ENCODE assay signal across 9 mouse cellular contexts in genomic region chr4:43394345-43394891, GRCm38 (mm10). TPM values are rescaled to one million over a fixed set of nuclear protein-coding genes. Genes with fewer than 3 reads are reported as not detected.
DNase-seq lines count a peak whose midpoint lies in the region; ATAC-seq and TF ChIP-seq lines count a peak whose summit lies in the region.
"Had no signal": no experiment of that assay in that cellular context is flagged by ENCODE, and none has a peak within 500 bp of the region (broad histone marks: within the 10 kb centered on the region; RNA-seq: fewer than 3 reads in every experiment).

No protein-coding gene starts in this region.

- H3K4me3 ChIP-seq in hindbrain, embryonic 16.5 days (ENCODE audit: low read length), result no peak overlapping the region
- no peak overlapping the region for H3K4me3 ChIP-seq in stomach, postnatal 0 days (ENCODE audit: low read depth, low read length)

- peak; percentile 97 for DNase-seq in 3T3-L1 (ENCODE audit: low read depth, low spot score)
- DNase-seq in adrenal gland, adult 8-10 months, result peak; percentile 87
- DNase-seq in gastrocnemius, adult 18-20 months (ENCODE audit: low spot score), result peak; percentile 89
- peak; percentile 92 to 94 for DNase-seq in lung, adult 18-20 months
- DNase-seq in stomach, postnatal 0 days (ENCODE audit: low spot score), result peak; percentile 57
- DNase-seq in thymus, postnatal 10 days (ENCODE audit: low spot score in 2 of 2), result no peak
- DNase-seq in layer of hippocampus, postnatal 10 days (ENCODE audit: low spot score in 2 of 2), result no peak

- H3K9me3 ChIP-seq in hindbrain, embryonic 16.5 days (ENCODE audit: control insufficient read depth, low read length), result no peaks in the 10 kb centered on the region
- H3K9me3 ChIP-seq in stomach, postnatal 0 days (ENCODE audit: control insufficient read depth, low read length), result no peaks in the 10 kb centered on the region

- peak overlapping the region; percentile 42; the same call in 1 of the 2 replicates for H3K27ac ChIP-seq in hindbrain, embryonic 16.5 days (ENCODE audit: low read depth, low read length)
- peak overlapping the region; percentile 96 for H3K27ac ChIP-seq in stomach, postnatal 0 days (replicated peaks)

- TF ChIP-seq EP300 in stomach, postnatal 0 days (optimal IDR thresholded peaks at IDR 0.05), result peak; percentile 86

- no peak overlapping the region for H3K9ac ChIP-seq in hindbrain, embryonic 16.5 days (ENCODE audit: low read depth, low read length)
- peak overlapping the region; percentile 48 for H3K9ac ChIP-seq in stomach, postnatal 0 days (ENCODE audit: low read length)

- ATAC-seq in hindbrain, embryonic 16.5 days, result no peak
- ATAC-seq in stomach, postnatal 0 days (ENCODE audit: low FRiP score, low TSS enrichment), result peak; percentile 88

- TF ChIP-seq CTCF in stomach, postnatal 0 days (IDR thresholded peaks at IDR 0.05; ENCODE audit: low read depth), result peak; percentile 25

- peaks cover 16% of the 10 kb centered on the region for H3K4me1 ChIP-seq in hindbrain, embryonic 16.5 days (ENCODE audit: control insufficient read depth, insufficient read depth, low read depth, low read length)
- peaks cover 12% of the 10 kb centered on the region; the same call in 1 of the 2 replicates for H3K4me1 ChIP-seq in stomach, postnatal 0 days (replicated peaks; ENCODE audit: control insufficient read depth, insufficient read depth)

- H3K4me2 ChIP-seq in hindbrain, embryonic 16.5 days (ENCODE audit: low read length), result no peak overlapping the region
- H3K4me2 ChIP-seq in stomach, postnatal 0 days (replicated peaks; ENCODE audit: low read depth), result peak overlapping the region; percentile 36

- no peaks in the 10 kb centered on the region for H3K27me3 ChIP-seq in hindbrain, embryonic 16.5 days (replicated peaks; ENCODE audit: control insufficient read depth, insufficient read depth, low read length)
- H3K27me3 ChIP-seq in stomach, postnatal 0 days (ENCODE audit: control insufficient read depth, insufficient read depth, low read length), result no peaks in the 10 kb centered on the region

- 66% methylated on average over 15 of the region's 15 CpGs for WGBS in hindbrain, embryonic 16.5 days
- 17% methylated on average over 15 of the region's 15 CpGs for WGBS in stomach, postnatal 0 days

- no peaks in the 10 kb centered on the region for H3K36me3 ChIP-seq in hindbrain, embryonic 16.5 days (ENCODE audit: control insufficient read depth, insufficient read depth, low read length)
- no peaks in the 10 kb centered on the region for H3K36me3 ChIP-seq in stomach, postnatal 0 days (ENCODE audit: control insufficient read depth, insufficient read depth, low read length)

RNA-seq across cellular contexts. Expression of gene Rusc2, which starts 12.6 kb away (rescaled TPM):
- 10 to 100 TPM; 38.8 to 46.9 (median 43.2) TPM for total RNA-seq in adrenal gland, adult 8-10 months (2022)
- 10 to 100 TPM; 28.5 to 36.3 TPM for total RNA-seq in gastrocnemius, adult 18-20 months (2021)
- polyA plus RNA-seq in hindbrain, embryonic 16.5 days (2015; fragmentation: Nextera tagmentation; extraction: Ambion mirVana), result 70.8 and 86.8 TPM in 2 replicates
- 10.7 and 11.5 TPM in 2 replicates for polyA plus RNA-seq in stomach, postnatal 0 days (2015; fragmentation: Nextera tagmentation; extraction: Ambion mirVana)
- 100 to 1,000 TPM; 126 to 129 TPM for total RNA-seq in layer of hippocampus, postnatal 10 days (2021)

RNA-seq across cellular contexts. Expression of gene Fam166b, which starts 34.5 kb away (rescaled TPM):
- total RNA-seq in adrenal gland, adult 8-10 months (2022), result not detected
- not detected for total RNA-seq in gastrocnemius, adult 18-20 months (2021)
- polyA plus RNA-seq in hindbrain, embryonic 16.5 days (2015; fragmentation: Nextera tagmentation; extraction: Ambion mirVana), result 1.1 and 1.4 TPM in 2 replicates
- polyA plus RNA-seq in stomach, postnatal 0 days (2015; fragmentation: Nextera tagmentation; extraction: Ambion mirVana), result 0.12 and 0.27 TPM in 2 replicates
- 1 to 10 TPM in 1 of 2 experiments, under 1 TPM in 1; 0.98 to 2.6 TPM for total RNA-seq in layer of hippocampus, postnatal 10 days (2021)
- total RNA-seq: neutrophil, adult 5-6 weeks had no signal

RNA-seq across cellular contexts. Expression of gene Tesk1, which starts 47.3 kb away (rescaled TPM):
- 10 to 100 TPM; 55.1 to 64.9 (median 59.3) TPM for total RNA-seq in adrenal gland, adult 8-10 months (2022)
- 10 to 100 TPM; 56.2 to 60.8 TPM for total RNA-seq in gastrocnemius, adult 18-20 months (2021)
- polyA plus RNA-seq in hindbrain, embryonic 16.5 days (2015; fragmentation: Nextera tagmentation; extraction: Ambion mirVana), result 8.9 and 9.2 TPM in 2 replicates
- polyA plus RNA-seq in stomach, postnatal 0 days (2015; fragmentation: Nextera tagmentation; extraction: Ambion mirVana), result 4.7 TPM in 2 replicates
- 10 to 100 TPM; 70.3 to 72.1 TPM for total RNA-seq in layer of hippocampus, postnatal 10 days (2021)

Comparison
In these comparisons a context has a peak if more than half of its experiments do, and no peak if none do; other contexts are left out.
1. DNase-seq: peak in 3T3-L1 (single experiment), adrenal gland, adult 8-10 months (single experiment), gastrocnemius, adult 18-20 months (single experiment), lung, adult 18-20 months (2 of 2) and stomach, postnatal 0 days (single experiment); none in thymus, postnatal 10 days (0 of 2) and layer of hippocampus, postnatal 10 days (0 of 2).